Mouse (Mus musculus): ENCODE data around the gene Samd1.
"Not testable (repeated sequence)": the region's sequence is repeated elsewhere in the genome, so short reads cannot be mapped to it uniquely, and the experiment has no call there.

Gene Samd1

DNA sequence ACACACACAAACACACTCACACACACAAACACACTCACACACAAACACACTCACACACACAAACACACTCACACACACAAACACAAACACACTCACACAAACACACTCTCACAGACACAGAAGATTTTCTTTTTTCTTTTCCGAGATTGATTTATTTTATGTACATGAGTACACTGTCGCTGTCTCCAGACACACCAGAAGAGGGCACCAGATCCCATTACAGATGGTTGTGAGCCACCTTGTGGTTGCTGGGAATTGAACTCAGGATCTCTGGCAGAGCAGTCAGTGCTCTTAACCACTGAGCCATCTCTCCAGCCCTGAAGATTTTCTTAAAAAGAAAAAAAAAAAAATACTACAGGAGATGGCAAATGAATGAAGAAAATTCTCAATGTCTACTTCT is 14.2 kb upstream of the Samd1 start:
- not testable (repeated sequence) for DNase-seq (ENCODE audit: low spot score in 2 of 2)

DNA sequence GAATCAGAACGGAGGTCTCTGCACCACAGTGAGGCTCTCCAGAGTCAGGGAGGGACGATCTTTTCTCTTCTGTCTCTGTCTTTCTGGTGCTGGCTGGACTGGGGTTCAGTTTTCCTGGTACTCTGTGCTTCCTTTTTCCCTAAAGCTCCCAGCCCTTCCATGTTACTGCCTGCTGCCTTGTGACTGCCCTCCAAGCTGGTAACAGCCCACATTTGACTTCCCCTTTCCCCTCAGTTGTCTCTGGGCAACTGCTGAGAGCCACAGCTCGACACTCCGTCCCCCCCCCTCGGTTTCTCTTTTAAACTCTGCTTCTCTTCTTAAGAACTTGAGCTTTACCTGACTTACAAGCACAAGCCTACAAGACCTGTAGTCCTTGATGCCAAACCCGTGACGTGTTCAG is 8.2 kb upstream of the Samd1 start:
- no peak for DNase-seq (ENCODE audit: low spot score in 2 of 2)

DNA sequence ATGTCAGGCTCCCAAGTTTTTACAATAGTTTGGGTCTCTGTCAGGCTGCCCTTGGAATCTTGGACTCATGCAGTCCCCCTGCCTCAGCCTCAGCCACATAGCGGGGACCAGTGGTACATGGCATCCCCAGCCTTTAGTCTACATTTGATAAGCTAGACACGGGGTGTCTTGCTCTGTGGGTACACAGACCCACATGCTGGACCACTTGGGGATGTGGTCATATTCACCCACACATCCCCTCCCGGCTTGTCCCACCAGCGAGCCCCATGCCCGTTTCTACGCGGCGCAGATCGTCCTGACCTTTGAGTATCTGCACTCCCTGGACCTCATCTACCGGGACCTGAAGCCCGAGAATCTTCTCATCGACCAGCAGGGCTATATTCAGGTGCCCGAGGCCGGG is 7.3 kb upstream of the Samd1 start:
- DNase-seq (ENCODE audit: low spot score in 2 of 2): no peak

DNA sequence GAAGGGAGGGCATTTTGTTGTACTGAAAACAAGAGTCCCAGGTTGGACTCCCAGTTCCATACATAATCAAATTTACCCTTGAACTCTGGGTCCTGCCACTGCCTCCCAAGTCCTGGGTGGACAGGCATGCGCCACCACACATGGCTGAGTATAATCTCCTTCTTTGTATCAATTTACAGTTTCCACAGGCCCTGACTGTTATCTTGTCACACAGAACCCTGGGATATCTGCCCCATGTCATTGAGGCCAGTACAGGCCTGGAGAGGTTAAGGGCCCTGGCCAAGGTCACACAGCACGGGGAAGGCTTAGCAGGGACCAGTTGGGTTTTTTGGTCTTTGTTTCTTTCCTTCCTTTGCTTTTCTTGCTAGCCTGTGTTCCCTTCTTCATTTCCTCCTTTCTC is 5.0 kb upstream of the Samd1 start:
- DNase-seq (ENCODE audit: low spot score in 2 of 2): no peak

DNA sequence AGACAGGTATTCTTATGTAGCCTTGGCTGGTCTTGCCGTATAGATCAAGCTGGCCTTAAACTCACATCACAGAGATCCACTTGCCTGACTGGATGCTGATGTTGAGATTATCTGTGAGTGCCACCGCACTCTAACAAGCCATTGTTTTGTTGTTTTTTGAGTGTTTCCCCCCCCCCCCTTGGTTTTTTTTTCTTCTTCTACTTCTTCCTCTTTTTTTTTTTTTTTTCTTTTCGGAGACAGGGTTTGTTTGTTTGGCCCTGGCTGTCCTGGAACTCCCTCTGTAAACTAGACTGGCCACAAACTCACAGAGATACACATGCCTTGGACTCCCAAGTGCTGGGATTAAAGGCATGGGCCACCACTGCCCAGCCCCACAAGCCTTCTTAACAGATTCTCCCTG is 3.4 kb upstream of the Samd1 start:
- no peak for DNase-seq (ENCODE audit: low spot score in 2 of 2)

DNA sequence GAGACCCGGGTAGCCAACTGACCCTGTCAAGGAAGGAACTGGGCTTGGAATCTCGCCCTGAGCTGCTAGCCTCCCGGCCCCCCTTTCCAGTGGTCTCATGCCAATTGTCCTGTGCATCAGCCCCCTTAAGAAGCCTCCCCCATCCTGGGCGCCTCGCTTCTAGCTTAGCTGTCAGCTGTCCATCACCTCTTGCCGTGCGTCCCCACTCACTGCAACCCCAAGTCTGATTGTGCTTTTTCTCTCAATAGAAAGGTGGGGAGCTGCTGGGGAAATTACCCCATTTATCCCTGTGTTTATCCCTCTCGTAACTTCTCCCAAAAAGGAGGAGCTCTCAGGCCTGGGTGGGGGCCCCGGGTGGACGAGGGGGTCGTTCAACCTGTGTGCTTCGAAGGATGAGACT is 1.5 kb upstream of the Samd1 start:
- DNase-seq (ENCODE audit: low spot score in 2 of 2): no peak

DNA sequence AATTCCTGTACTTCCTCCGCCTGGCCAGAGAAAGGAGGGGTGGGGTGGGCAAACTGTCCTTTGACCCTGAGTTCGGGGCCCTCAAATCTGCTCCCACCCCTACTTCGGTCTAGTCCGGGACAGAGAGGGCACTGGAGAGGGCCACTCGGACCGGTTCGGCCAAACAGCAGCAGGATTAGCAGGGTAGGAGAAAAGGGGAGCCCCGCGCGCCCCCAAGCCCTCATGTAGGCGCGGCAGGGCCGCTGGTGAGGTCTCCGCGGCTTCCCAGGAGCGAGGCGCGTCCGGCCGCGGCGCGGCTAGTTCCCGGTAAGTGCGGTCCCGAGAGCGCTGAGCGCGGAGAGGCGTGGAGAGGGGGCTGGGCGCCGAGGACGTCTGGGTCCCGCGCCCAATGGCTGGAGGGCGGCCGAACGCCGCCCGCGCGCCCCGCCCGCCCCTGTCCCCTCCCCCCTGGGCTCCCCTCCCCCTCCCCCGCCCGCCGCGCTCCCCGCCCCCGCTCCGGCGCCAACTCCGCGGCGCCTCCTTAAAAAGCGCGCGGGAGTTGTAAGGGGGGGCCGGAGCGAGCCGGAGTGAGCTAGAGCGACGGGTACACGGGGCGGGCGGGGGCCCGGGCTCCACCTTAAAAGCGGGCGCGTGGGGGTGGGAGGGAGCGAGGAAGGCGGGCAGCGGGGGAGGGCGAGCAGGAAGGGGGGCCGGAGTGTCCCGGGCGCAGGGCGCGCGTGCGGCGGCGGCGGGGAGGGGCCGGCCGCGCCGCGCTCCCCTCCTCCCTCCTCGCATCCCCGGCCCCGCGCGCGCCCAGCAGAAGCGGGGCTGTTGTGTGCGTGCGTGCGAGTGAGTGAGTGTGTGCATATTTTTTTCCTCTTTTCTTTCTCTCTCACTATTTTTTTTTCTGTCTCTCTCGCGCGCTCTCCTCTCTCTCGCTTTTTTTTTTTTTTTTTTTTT is 636 bp upstream of the Samd1 start:
- peak; percentile 68 to 82 for DNase-seq (ENCODE audit: low spot score in 2 of 2)

DNA sequence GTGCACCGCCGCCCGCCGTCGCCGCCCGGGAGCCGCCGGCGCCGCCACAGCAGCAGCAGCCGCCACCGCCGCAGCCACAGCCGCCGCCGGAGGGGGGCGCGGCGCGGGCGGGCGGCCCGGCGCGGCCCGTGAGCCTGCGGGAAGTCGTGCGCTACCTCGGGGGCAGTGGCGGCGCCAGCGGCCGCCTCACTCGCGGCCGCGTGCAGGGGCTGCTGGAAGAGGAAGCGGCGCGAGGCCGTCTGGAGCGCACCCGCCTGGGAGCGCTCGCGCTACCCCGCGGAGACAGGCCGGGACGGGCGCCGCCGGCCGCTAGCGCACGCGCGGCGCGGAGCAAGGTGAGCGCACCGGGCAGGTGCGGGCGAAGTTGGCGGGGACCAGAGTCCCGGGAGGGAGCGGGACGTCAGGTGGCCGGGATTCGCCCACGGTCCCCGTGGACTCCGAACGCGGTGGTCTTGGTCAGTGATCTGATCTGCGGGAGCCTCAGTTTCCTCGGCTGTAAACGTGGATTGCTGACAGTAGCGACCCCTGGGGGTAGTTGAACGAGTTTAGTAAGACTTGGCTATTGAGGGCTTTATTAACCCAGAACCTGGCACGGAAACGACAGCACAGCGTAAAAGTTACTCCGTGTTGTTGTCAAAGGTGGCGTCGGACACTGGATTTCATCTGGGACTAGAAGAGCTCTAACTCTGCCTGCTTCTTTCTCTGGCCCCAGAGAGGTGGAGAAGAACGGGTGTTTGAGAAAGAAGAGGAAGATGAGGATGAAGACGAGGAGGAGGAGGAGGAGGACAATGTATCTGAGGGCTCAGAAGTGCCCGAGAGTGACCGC is 972 bp downstream of the Samd1 start:
- DNase-seq (ENCODE audit: low spot score in 2 of 2): peak in 1 of 2 experiments; percentile 57

DNA sequence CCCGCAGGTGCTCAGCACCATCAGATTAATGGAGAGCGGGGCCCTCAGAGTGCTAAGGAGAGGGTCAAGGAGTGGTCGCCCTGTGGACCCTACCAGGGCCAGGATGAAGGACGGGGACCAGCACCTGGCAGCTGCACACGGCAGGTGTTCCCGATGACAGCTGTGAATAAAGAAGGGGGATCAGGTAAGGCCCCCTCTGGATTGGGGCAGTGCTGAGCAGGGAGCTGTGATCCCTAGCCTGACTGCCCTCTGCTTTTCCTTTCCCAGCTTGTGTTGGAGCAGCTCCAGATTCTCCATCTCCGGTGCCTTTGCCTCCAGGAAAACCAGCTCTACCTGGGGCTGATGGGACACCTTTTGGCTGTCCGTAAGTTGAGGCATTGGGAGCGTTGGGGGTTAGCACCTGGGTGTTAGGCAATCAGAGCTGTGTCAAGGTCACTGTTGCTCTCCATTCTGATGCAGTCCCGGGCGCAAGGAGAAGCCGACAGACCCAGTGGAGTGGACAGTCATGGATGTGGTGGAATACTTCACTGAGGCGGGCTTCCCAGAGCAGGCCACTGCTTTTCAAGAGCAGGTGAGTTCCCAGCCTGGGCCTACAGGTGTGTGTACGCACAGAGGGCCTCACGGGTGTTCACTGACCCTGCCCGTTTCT is 1.7 kb downstream of the Samd1 start:
- no peak for DNase-seq (ENCODE audit: low spot score in 2 of 2)

DNA sequence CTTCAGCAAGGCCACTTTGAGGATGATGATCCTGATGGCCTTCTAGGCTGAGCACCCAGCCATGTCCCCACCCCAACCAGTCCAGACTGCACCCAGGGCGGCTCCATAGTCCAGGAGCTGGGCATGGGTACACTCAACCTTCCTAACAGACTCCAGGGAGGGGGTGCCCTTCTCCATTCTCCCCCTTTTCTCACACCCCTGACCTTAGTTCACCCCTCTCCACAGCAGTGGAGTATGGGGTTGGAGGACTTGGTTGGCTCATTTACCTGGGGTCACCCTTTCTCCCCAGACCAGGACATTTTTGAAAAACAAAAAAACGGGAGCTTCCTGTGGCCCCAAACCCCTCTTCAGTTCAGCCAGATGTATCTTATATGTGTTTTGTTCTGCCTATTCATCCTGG is 2.4 kb downstream of the Samd1 start:
- DNase-seq (ENCODE audit: low spot score in 2 of 2): no peak

DNA sequence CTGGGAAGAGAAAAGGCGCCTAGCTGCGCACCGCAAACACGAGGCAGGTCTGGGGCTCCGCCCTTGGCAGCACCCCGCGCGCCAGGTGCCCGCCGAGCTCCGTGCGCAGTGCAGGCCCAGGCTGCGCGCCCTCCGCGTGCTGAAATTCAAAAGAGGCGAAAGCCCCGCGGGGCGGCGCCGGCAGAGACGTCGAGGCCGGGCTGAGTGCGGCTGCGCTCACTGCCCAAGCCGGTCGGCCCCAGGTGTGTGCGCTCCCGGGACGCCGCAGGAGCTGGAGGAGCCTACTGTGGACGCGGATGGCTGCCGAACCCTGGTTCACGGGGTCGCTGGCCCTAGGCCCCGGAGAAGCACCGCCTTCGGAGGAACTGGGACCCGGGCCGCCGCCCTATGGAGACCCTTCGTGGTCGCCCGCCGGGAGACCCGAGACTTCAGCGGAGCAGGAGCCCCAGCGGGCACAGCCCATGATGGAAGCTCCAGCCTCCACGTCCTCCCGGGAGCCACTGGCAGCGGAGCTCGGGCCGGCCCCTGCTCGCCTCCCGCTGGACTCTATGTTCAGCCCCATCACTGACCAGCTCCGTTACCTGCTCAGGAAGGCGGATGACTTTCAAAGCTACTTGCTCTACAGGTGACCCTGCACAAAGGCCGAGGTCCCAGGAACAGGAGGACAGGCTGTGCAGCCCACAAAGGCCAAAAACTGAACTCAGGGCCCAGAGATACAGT is 4.0 kb downstream of the Samd1 start, which contains the start of gene 1700067K01Rik:
Gene 1700067K01Rik (plus strand): TSS at position 222 of the 720 bp plus-strand sequence.
- DNase-seq (ENCODE audit: low spot score in 2 of 2): no peak

DNA sequence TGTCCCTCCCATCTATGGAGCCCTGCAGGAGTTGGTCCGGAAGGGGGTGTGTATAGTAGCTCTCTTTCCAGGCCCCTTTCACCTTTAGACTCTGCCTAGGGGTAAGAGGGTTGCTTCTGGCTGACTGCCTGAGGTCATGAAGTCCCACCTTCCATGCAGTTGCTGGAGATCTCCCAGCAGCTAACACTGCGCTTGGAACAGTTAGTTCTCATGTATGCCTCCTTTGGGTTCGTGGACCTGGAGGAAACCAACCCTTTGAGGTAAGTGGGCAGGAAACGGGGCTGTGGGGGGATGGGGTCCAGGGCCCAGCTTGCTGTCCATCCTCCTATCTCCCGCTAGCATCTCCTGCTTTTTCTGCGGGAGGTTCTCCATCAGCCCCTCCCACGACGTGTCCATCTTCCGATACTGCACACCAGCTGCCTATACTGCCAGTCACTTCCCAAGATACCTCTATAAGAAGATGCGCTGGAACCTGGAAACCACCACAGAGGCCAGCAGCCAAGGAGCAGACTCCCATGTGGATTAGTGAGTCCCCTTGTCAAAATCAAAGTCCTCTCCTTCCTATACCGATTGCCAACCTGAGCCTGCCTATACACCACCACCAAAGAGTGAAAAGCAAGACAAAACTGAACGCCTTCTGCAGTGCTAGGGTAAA is 5.6 kb downstream of the Samd1 start:
- no peak for DNase-seq (ENCODE audit: low spot score in 2 of 2)

DNA sequence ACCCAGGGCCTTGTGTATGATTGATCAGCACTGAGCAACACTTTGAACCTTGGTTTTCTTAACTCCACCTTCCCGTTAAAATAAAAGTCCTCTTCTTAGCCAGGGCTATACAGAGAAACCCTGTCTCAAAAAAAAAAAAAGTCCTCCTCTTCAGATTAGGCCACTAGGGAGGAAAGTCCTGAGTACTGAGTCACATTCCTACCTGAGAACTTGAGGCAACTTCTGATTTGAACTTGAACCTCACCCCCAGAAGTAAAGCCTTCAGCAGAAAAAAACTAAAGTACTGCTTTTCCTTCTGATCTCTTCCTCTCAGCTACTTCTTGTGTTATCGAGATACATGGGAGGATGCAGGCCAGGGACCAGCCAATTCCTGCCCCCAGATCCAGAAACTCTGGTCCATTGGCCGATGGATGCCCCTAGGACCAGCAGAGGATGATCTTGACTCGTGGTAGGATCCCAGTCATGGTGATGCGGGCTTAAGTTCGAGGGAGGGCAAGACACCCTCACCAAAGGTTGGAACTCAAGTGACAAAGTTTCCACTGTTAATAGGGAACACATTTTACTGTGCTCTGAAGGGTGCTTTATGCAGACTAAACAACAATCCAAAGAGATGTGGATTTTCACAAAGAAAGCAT is 6.3 kb downstream of the Samd1 start:
- DNase-seq (ENCODE audit: low spot score in 2 of 2): no peak

DNA sequence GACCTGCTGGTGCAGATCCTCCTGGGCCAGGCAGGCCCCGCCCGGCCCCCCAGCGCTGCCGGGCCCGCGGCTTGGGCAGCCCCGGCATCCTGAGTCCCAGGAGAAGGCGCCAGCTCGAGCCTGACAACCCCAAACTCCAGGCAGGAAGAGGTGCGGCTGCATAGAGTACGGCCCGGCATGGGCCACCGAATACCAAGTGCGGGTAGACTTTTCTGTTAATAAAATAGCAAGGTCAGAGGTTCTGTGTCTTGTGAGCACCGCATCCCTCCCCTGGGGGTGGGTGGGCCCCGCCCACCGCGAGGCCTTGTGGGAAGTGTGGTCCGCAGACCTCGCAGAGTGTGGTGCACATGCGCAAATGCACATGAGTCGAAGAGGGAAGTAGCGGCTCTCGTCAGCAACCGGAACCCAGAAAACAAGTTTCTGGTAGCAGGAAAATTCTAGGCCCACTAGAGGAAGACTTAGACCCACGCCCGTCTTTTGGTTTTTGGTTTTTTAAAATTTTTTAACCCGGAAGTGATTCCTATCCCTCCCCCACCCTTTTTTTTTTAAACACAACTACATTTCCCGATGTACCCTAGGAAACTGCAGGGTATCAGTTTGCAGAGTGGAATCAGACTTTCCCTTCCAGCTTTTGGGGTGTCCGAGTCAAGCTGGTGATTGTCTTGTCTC is 7.2 kb downstream of the Samd1 start:
- peak; percentile 91 to 92 for DNase-seq (ENCODE audit: low spot score in 2 of 2)

DNA sequence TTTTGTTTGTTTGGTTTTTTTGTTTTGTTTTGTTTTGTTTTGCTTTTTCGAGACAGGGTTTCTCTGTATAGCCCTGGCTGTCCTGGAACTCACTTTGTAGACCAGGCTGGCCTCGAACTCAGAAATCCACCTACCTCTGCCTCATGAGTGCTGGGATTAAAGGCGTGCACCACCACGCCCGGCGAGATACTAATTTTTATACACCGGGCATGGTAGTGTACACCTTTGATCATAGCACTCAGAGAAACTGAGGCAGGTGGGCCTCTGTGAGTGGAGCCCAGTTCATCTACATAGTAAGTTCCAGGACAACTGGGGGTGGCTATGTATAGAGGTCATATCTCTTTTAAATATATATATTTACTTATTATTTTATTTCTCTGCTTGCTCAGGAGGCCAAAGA is 8.0 kb downstream of the Samd1 start:
- not testable (repeated sequence) for DNase-seq (ENCODE audit: low spot score in 2 of 2)

DNA sequence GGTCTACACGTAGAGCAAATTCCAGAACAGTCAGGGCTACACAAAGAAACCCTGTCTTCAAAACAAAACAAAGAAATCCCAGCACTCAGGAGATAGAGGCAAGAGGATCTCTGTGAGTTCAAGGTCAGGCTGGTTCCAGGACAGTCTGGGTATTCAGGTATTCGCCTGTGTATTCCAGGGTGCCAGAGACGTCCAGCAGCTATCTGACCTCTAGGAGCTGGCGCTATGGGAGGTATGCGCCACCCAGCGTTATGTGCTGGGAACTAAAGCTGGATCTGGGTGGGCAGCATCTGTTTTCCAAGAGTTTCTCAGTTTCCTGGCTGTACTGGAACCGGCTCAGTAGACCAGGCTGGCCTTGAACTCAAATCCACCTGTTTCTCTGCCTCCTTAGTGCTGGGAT is 10.9 kb downstream of the Samd1 start:
- DNase-seq (ENCODE audit: low spot score in 2 of 2): no peak

DNA sequence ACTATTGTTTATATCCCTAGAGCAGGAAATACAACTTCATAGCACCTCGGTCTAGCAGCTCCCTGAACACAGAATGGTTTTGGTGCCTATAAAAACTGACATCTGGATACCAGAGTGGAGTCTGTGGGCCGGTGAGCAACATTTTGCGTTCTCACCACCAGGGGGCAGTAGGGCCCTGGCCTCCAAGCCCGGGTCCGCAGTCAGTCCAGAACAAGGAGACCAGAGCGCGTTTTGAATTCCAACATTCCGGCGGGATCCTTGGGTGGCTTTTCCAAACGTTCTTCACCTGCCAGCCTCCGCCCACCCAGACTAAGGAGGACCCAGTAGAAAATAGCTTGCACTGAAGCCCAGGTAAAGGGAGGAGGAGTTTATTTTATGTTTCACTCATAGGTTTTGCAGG is 12.4 kb downstream of the Samd1 start:
- DNase-seq (ENCODE audit: low spot score in 2 of 2): peak; percentile 87 to 90

DNA sequence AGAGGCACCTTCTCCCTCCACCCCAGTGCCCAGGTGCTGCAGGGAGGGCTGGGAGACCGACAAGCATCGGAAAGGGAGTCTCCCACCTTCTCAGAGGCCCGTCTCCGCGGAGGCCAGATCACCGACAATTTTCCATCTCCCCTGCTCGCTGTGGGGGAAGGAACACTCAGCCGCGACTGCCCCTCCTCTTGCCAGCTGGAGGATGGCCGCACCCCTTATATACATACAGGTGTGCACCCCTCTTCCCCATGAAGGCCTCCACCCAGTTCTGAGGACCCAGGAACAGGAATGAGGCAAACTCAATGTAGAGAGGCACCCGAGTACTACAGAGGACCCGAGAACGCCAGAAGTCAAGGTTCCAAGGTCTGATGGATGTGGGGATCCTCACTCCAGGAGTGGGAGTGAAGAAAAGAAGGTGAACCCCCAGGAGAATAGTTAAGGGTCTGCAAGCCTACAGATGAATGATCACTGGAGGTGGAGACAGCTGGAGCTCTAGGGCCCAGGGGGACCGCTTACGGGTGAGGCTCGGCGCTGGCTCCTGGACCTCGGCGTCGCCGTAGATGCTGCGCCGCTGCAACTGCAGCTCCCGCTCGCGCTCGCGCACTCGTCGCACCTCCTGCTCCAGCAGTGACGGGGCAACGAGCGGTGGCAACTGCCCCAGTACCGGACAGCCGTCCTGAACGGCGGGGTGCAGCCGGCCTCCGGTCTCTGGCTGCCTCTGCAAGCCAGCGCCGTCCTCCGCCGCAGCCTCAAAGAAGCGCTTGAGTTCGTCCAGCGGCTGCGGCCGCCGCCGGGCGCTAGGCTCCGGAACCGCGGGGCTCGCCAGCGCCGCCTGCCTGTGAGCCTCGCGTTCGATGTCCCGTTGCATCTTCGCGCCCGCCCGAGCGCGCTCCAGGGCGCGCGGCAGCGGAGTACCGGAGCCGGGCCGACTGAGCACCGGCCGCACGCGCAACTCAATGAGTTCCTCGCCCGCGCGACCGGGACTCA is 13.4 kb downstream of the Samd1 start:
- peak; percentile 60 to 62 for DNase-seq (ENCODE audit: low spot score in 2 of 2)

Data from right cerebral cortex, adult 2 months (tissue).